17 mouse cellular contexts compared by ENCODE assay signal in genomic region chr5:118682007-118682406, GRCm38 (mm10).
"Had no signal": no experiment of that assay in that cellular context is flagged by ENCODE, and none has a peak within 500 bp of the region (broad histone marks: within the 10 kb centered on the region; RNA-seq: fewer than 3 reads in every experiment).

No protein-coding gene starts in this region.

- ATAC-seq: hindbrain, postnatal 0 days; lung, postnatal 0 days; midbrain, embryonic 16.5 days had no signal

- H3K9ac ChIP-seq: kidney, embryonic 15.5 days; limb, embryonic 12.5 days; liver, embryonic 14.5 days; midbrain, embryonic 12.5 days had no signal

- H3K9me3 ChIP-seq: kidney, embryonic 15.5 days; limb, embryonic 12.5 days; midbrain, embryonic 12.5 days had no signal

- H3K27ac ChIP-seq: hindbrain, postnatal 0 days; kidney, embryonic 15.5 days; limb, embryonic 12.5 days; liver, embryonic 14.5 days; midbrain, embryonic 12.5 days; stomach, postnatal 0 days had no signal

- H3K4me3 ChIP-seq: kidney, embryonic 15.5 days; limb, embryonic 12.5 days; midbrain, embryonic 12.5 days had no signal

- H3K4me2 ChIP-seq: kidney, embryonic 15.5 days; limb, embryonic 12.5 days; midbrain, embryonic 12.5 days had no signal

- DNase-seq: kidney, adult 18-20 months; layer of hippocampus, adult 9-11 months; liver; lung, adult 2 months; lung, postnatal 4 days; right cerebral cortex, adult 18-20 months; right cerebral cortex, postnatal 25 days; thymus, adult 2 months; thymus, postnatal 25 days had no signal

- H3K27me3 ChIP-seq: kidney, embryonic 15.5 days; limb, embryonic 12.5 days; midbrain, embryonic 12.5 days had no signal
